Mouse (Mus musculus) adrenal gland, adult 2 months (tissue): Measurements from ENCODE around the gene Bin2. TPM values are rescaled to one million over a fixed set of nuclear protein-coding genes. Genes with fewer than 3 reads are reported as not detected.

Experiments used
- DNase-seq: peaks from one replicate; pipeline ENCODE4 v3.0.0; 2021
- long read RNA-seq: library from polyadenylated mRNA; stranded (forward); transcript quantifications from one replicate; pipeline ENCODE4 v2.0.0, GENCODE M21; 2021
- polyA plus RNA-seq: library from polyadenylated mRNA; depleted of rRNA; stranded (reverse); fragments of >200 nt; gene quantifications from 2 replicates; pipeline ENCODE4 v1.2.3, GENCODE M21; 2012; rRNA removed
- total RNA-seq, 2 experiments: library from RNA; stranded (reverse); gene quantifications; 2 replicates each; pipeline ENCODE4 v1.2.3; 2021

Gene Bin2
- total RNA-seq (1 to 10 TPM; 3.1 to 4.2 TPM), polyA plus RNA-seq (2.8 and 3.7 TPM in 2 replicates)
- long read RNA-seq = 0 reads

DNA sequence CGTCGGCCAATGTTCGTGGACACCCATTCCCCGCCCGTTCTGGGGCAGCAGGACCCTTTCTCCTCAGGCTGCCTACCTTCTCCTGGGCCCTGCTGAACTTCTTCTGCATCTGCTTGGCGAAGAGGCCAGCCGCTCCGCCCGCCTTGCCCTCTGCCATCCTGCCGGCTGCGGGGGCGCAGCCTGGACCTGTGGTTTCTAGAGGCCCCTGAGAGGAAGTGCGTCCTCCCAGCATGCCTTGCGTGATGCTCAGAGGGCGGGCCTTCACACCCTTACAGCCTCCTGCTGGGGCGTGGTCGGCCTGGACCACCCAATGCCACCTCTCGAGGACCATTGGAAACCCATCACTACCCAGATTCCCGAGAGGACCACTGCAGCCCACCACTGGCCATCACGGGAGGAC, at the start of gene Bin2:
Gene Bin2 (minus strand): TSS at position 217 of the 400 bp plus-strand sequence.
- DNase-seq = no peak

GRCm38 (mm10) chr15:100718572-100718971, 49.2 kb upstream of the Bin2 start:
- DNase-seq = no peak

GRCm38 (mm10) chr15:100717933-100718332, 48.6 kb upstream of the Bin2 start:
- DNase-seq = no peak

DNA sequence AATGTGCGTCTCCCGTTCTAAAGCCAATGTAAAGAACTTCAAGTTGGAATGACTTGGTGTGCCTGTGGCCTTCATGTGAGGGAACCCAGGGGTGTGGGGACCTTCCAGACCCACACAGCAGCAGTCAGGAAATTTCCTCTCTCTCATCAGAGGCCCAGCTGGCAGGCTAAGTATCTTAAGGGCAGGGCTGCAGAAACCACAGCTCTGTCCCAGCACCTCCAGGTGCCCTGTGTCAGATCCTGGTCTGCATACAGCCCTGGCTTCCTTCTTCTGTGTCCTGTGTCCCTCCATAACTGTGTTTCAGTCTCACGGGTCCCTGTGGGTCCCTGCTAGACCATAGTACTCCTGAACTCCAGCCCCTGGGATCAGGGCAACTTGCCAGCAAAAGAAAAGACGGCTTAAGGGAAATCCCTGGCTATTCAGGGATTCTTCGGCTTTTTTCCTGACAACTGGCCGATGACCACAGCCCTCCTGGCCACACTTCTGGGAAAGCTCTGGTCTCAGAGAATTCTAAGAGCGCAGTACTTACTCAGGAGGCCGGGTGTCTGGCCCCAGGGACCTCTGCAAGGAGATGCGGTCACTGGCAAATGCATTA, 46.1 kb upstream of the Bin2 start:
- DNase-seq = no peak

DNA sequence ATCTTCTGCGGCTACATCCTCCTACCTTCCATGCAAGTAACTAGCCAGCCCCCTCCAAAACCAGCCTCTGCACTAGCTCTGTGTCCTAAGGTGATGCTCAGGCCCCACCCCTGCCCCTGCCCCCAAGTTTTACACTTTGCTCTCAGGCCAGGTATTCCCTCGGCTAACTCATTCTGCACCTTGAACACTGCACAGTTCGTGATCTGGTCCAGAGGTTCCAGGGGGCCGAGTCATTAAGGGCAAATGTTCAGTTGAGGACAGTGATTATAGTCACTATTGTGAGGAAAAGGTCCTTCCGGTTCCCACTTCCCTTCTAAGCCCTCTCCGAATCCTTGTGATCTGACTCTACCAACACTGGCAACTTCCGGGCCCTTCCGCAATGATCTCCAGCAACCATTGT, 45.1 kb upstream of the Bin2 start:
- DNase-seq = no peak

GRCm38 (mm10) chr15:100710838-100711237, 41.5 kb upstream of the Bin2 start:
- DNase-seq = no peak

GRCm38 (mm10) chr15:100708433-100709078, 39.2 kb upstream of the Bin2 start:
- DNase-seq = no peak

DNA sequence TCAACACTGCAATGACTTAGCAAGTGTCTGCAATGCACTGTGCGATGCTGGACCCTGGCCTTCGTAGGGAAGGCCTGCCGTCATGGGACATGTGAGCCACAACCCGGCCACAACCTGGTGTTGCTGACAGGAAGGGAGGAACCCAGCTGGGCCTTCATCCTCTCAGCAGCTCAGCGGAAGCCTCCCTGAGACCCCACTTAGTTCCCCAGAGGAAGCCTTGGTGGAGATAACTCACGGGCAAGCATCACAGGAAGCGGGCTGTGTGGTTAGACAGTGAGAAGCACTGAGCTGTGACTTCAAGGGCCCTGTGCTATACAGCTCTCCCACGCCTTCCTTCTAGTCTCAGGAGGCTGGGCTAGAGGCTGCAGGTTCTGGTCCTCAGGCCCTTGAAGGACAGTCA, 36.9 kb upstream of the Bin2 start:
- no peak for DNase-seq

- no peak for DNase-seq
Observed at GRCm38 (mm10) chr15:100705376-100705775, 36.0 kb upstream of the Bin2 start.

- DNase-seq = no peak
Observed at GRCm38 (mm10) chr15:100703913-100704312, 34.6 kb upstream of the Bin2 start.

DNA sequence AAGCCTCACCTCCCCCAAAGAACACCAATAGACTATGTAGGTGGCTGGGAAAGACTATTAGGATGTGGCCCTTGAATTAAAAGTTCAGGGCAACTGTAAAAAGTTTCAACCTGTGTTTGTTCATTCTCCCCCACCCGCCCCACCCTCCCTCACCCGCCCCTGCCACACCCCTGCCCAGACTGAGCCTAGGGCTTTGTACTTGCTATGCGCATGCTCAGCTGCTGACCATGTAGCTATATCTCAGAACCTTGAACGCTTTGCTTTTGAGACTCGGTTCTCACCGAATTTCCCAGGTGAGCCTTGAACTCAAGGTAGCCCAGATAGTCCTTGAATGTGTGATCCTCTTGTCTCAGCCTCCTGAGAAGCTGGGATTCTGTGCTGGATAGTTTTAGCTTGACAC, 32.5 kb upstream of the Bin2 start:
- no peak for DNase-seq

GRCm38 (mm10) chr15:100701108-100701507, 31.8 kb upstream of the Bin2 start:
- no peak for DNase-seq

GRCm38 (mm10) chr15:100700424-100700823, 31.1 kb upstream of the Bin2 start:
- no peak for DNase-seq

DNA sequence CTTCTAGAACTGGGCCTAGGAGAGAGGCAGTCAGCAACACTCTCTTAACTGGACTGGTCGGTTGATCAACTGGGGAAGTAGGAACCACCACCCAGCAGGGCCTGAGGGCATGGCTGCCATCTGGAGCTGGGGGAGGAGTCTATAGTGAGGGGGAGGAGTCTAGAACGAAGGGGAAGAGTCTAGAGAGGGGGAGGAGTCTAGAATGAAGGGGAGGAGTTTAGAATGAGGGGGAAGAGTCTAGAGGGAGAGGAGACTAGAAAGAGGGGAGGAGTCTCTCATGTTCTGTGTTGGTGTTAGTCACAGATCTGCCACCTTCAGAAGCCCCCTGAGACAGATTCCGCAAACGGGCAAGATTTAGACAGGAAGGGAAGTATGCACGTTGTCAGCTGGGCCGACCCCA, 30.0 kb upstream of the Bin2 start:
- DNase-seq = no peak

GRCm38 (mm10) chr15:100698078-100698477, 28.7 kb upstream of the Bin2 start:
- DNase-seq = no peak

DNA sequence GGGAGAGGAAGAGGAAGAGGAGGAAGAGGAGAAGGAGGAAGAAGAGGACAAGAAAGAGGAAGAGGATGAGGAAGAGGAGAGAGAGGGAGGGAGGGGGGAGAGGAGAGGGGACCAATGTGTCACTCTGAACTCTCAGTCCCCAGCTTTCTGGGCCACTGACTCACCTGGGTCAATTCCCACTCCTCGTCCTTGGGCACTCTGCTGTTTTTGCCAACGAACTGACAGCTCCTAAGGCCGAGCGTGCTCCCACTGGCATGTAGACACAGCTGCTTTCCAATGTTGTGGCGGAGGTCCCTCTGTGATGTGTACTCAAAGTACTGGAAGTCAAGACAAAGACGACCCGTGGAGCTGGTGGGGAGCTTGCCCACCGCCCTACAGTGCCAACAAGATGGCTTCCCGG, 25.1 kb upstream of the Bin2 start:
- DNase-seq = peak; percentile 89

- peak; percentile 68 for DNase-seq
Observed at GRCm38 (mm10) chr15:100691990-100692389, 22.6 kb upstream of the Bin2 start.

GRCm38 (mm10) chr15:100687430-100687971, 18.1 kb upstream of the Bin2 start, which contains the start of gene Cela1:
Cela1 (minus strand) TSS chr15:100687921.
- DNase-seq = peak; percentile 64

GRCm38 (mm10) chr15:100686989-100687388, 17.6 kb upstream of the Bin2 start:
- peak; percentile 81 for DNase-seq

GRCm38 (mm10) chr15:100686434-100686833, 17.1 kb upstream of the Bin2 start:
- peak; percentile 41 for DNase-seq

- DNase-seq = no peak
Observed at GRCm38 (mm10) chr15:100685849-100686248, 16.5 kb upstream of the Bin2 start.

DNA sequence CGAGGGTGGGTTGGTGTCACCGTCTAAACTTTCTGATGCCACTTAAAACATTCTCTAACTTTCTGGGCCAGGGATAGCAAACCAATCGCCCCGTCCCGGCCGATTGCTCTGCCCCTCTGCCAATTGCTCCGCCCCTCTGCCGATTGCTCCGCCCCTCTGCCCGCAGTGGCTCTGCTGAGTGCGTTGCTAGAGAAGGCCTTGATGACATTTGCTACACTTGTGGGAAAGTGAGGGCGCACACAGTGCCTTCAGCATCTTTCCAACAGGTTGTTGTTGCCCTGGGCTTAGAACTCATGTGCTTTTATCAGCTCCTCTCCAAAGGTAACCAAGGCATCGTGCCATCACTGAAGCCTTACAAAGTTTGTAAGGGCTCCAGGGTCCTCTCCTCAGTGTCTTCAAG, 15.9 kb upstream of the Bin2 start:
- DNase-seq = no peak

GRCm38 (mm10) chr15:100684450-100684849, 15.1 kb upstream of the Bin2 start:
- no peak for DNase-seq

GRCm38 (mm10) chr15:100683041-100683440, 13.7 kb upstream of the Bin2 start:
- DNase-seq = peak; percentile 74
